Mouse (Mus musculus) c-Kit-positive CD71-positive TER-119-negative erythroid progenitor cells, embryonic 14.5 days (primary cell): Measurements from ENCODE around the gene Clic1.
"Not testable (repeated sequence)": the region's sequence is repeated elsewhere in the genome, so short reads cannot be mapped to it uniquely, and the experiment has no call there.

Experiments
- DNase-seq: peaks from one replicate; pipeline ENCODE4 v3.0.0-alpha.2; 2013; ENCODE audit warnings: low read depth

Gene Clic1

GRCm38 (mm10) chr17:35049561-35050016, at the start of gene Clic1:
Gene Clic1, plus strand, starts transcription at chr17:35049966.
- DNase-seq = no peak

GRCm38 (mm10) chr17:35000717-35001451, 48.9 kb upstream of the Clic1 start, which contains the start of gene Vars:
Gene Vars, plus strand, starts transcription at chr17:35000987.
- peak; percentile 68 for DNase-seq

GRCm38 (mm10) chr17:35001452-35002152, 48.2 kb upstream of the Clic1 start:
- no peak for DNase-seq

- DNase-seq = peak; percentile 55
Measured at GRCm38 (mm10) chr17:35002153-35002865, 47.5 kb upstream of the Clic1 start.

- no peak for DNase-seq
Measured at GRCm38 (mm10) chr17:35003022-35003838, 46.5 kb upstream of the Clic1 start.

GRCm38 (mm10) chr17:35004075-35004717, 45.6 kb upstream of the Clic1 start:
- DNase-seq = no peak

GRCm38 (mm10) chr17:35005158-35005557, 44.6 kb upstream of the Clic1 start:
- DNase-seq = no peak

GRCm38 (mm10) chr17:35005902-35006301, 43.9 kb upstream of the Clic1 start:
- not testable (repeated sequence) for DNase-seq

GRCm38 (mm10) chr17:35007387-35007991, 42.3 kb upstream of the Clic1 start:
- DNase-seq = no peak

GRCm38 (mm10) chr17:35009586-35009985, 40.2 kb upstream of the Clic1 start:
- DNase-seq = no peak

- DNase-seq = no peak
Measured at GRCm38 (mm10) chr17:35011440-35011839, 38.3 kb upstream of the Clic1 start.

GRCm38 (mm10) chr17:35012430-35012829, 37.3 kb upstream of the Clic1 start:
- DNase-seq = no peak

GRCm38 (mm10) chr17:35013221-35013620, 36.5 kb upstream of the Clic1 start:
- DNase-seq = no peak

- DNase-seq = no peak
Measured at GRCm38 (mm10) chr17:35015296-35015695, 34.5 kb upstream of the Clic1 start.

GRCm38 (mm10) chr17:35016376-35016775, 33.4 kb upstream of the Clic1 start, which contains the start of gene Vwa7:
Gene Vwa7, plus strand, starts transcription at chr17:35016579.
- DNase-seq = no peak

GRCm38 (mm10) chr17:35016791-35017705, 32.7 kb upstream of the Clic1 start:
- no peak for DNase-seq

GRCm38 (mm10) chr17:35017706-35018030, 32.1 kb upstream of the Clic1 start:
- DNase-seq = no peak

- DNase-seq = no peak
Measured at GRCm38 (mm10) chr17:35018171-35018570, 31.6 kb upstream of the Clic1 start.

GRCm38 (mm10) chr17:35019894-35020293, 29.9 kb upstream of the Clic1 start:
- no peak for DNase-seq

GRCm38 (mm10) chr17:35020551-35020950, 29.2 kb upstream of the Clic1 start:
- no peak for DNase-seq
